Mouse (Mus musculus) ES-Bruce4 (cell line): ENCODE measurements at regions not wholly inside any gene's neighbourhood (a gene's known extent, or its start where the extent isn't known, plus 50 kb on each side); places are given as distances from the start of the nearest gene placed in this dataset.

Experiments used
- CTCF ChIP-seq: IDR thresholded peaks from one replicate; pipeline ENCODE4 v1.8.1; 2011; ENCODE audit warnings: low read depth, low read length
- POLR2A ChIP-seq: IDR thresholded peaks from one replicate; pipeline ENCODE4 v1.8.1; 2011; ENCODE audit warnings: low read length; ENCODE audit not compliant: insufficient read depth

- TF ChIP-seq POLR2A (no peak), CTCF (no peak)
These were observed 108.1 kb upstream of the Egr2 start for GRCm38 (mm10) chr10:67427220-67427619.
